Mouse (Mus musculus): ENCODE measurements at regions not wholly inside any gene's neighbourhood (a gene's known extent, or its start where the extent isn't known, plus 50 kb on each side); places are given as distances from the start of the nearest gene placed in this dataset.
"Not testable (repeated sequence)": the region's sequence is repeated elsewhere in the genome, so short reads cannot be mapped to it uniquely, and the experiment has no call there.

DNA sequence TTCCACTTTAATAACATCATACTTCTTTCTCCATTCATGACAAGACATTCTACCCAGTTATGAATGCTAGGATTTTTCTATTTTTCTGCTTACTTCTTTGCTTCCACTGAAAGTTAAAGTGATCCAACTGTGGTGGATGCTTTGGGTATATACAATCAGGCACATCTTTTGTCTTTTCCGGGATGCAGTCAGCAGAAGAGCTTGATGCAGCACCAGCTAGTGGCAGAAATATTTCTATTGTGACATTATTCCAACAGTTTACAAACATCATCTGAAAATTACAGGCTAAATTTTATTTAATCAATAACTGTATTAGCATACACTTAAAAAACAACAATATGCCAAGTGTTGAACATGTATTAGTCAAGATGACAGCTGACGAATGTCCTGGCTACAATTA is 336.3 kb downstream of the Tm4sf1 start:
- WGBS: 92% methylated on average over 2 of the region's 2 CpGs
- no peaks in the 10 kb centered on the region for H3K4me1 ChIP-seq
- H3K36me3 ChIP-seq: no peaks in the 10 kb centered on the region
- no peak overlapping the region for H3K9ac ChIP-seq
- no peaks in the 10 kb centered on the region for H3K9me3 ChIP-seq
- no peak for ATAC-seq (ENCODE audit: insufficient number of reproducible peaks, insufficient read depth, low FRiP score, low TSS enrichment)
- H3K4me2 ChIP-seq (replicated peaks): no peak overlapping the region
- no peaks in the 10 kb centered on the region for H3K27me3 ChIP-seq
- no peak overlapping the region for H3K4me3 ChIP-seq
- H3K27ac ChIP-seq: no peak overlapping the region

DNA sequence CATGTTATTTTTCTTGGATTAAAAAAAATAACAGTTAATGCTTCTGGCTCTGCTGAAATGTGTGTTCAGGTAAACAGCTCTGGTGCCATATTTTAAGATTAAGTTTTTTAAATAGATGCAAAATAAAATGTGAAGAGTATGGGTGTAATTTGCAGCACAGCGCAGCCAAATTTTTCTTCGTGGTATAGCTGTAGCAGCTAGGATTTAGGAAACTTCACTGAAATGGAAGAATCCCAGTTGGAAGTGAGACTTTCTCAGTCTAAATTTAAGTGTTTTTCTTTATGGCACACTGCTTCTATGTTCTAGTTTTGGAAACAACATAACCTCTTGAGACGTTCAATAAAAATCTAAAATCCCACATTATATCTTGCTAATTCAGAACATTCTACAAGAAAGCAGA is 337.6 kb downstream of the Tm4sf1 start:
- H3K9ac ChIP-seq: no peak overlapping the region
- no peaks in the 10 kb centered on the region for H3K36me3 ChIP-seq
- 91% methylated on average over 3 of the region's 3 CpGs for WGBS
- no peak for ATAC-seq (ENCODE audit: insufficient number of reproducible peaks, insufficient read depth, low FRiP score, low TSS enrichment)
- H3K9me3 ChIP-seq: no peaks in the 10 kb centered on the region
- no peaks in the 10 kb centered on the region for H3K27me3 ChIP-seq
- no peak overlapping the region for H3K4me2 ChIP-seq (replicated peaks)
- H3K4me3 ChIP-seq: no peak overlapping the region
- no peaks in the 10 kb centered on the region for H3K4me1 ChIP-seq
- no peak overlapping the region for H3K27ac ChIP-seq

DNA sequence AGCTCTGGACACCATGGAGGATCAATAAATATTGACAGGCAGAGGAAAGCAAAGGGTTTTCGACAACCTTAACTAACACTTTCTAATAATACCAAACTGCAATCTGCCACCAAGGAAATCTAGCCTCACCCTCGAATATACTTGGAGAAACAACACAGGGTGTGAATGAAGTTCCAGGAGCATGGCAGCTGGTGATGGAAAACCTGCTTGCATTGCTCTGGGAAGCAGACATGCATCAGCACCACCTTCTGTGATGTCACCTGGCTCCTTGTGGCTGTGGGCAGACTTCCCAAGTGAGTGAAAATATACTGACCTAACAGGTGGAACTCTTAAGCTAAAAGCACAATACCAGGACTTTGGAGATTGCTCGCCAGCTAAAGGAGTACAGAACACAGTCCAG is 338.5 kb downstream of the Tm4sf1 start:
- ATAC-seq (ENCODE audit: insufficient number of reproducible peaks, insufficient read depth, low FRiP score, low TSS enrichment): no peak
- no peak overlapping the region for H3K9ac ChIP-seq
- 78% methylated on average over 3 of the region's 3 CpGs for WGBS
- H3K27me3 ChIP-seq: no peaks in the 10 kb centered on the region
- no peak overlapping the region for H3K4me3 ChIP-seq
- H3K4me1 ChIP-seq: no peaks in the 10 kb centered on the region
- H3K36me3 ChIP-seq: no peaks in the 10 kb centered on the region
- H3K27ac ChIP-seq: no peak overlapping the region
- no peak overlapping the region for H3K4me2 ChIP-seq (replicated peaks)
- no peaks in the 10 kb centered on the region for H3K9me3 ChIP-seq

DNA sequence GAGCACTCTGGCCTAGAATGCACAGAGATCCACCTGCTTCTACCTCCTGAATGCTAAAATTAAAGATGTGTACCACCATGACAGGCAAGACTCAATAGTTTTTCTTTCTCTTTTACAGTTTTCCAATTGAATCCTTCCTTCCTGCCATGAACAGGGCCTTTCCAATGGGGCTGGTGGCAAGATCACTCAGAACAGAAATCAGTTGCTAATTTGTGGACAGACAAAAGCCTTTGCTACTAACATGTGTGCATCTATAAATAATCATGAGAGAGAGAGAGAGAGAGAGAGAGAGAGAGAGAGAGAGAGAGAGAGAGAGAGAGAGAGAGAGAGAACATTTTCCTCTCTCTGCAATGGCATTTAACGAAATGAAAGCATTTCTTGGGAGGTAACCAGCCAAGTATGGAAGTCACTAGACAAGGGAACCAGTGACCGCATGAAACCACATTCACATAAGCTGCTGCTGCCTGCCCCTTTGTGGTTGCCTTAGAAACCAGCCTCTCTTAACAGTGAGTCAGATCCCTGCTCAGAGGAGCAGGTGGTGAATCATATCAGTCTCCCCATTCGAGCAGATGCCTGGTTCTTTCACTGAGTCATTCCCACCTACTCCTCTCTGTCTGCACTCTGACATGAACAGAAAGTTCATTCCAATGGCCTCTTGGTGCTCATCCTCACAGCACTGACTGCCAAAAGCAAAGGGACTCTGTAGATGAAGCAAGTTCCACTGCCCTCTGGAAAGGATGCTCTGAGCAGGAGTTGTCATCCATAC is 339.4 kb downstream of the Tm4sf1 start:
- H3K4me3 ChIP-seq: no peak overlapping the region
- H3K4me2 ChIP-seq (replicated peaks): no peak overlapping the region
- no peaks in the 10 kb centered on the region for H3K9me3 ChIP-seq
- H3K27me3 ChIP-seq: no peaks in the 10 kb centered on the region
- no peak overlapping the region for H3K27ac ChIP-seq
- H3K4me1 ChIP-seq: no peaks in the 10 kb centered on the region
- no peak overlapping the region for H3K9ac ChIP-seq
- ATAC-seq (ENCODE audit: insufficient number of reproducible peaks, insufficient read depth, low FRiP score, low TSS enrichment): no peak
- no peaks in the 10 kb centered on the region for H3K36me3 ChIP-seq
- 63% methylated on average over 3 of the region's 3 CpGs for WGBS

DNA sequence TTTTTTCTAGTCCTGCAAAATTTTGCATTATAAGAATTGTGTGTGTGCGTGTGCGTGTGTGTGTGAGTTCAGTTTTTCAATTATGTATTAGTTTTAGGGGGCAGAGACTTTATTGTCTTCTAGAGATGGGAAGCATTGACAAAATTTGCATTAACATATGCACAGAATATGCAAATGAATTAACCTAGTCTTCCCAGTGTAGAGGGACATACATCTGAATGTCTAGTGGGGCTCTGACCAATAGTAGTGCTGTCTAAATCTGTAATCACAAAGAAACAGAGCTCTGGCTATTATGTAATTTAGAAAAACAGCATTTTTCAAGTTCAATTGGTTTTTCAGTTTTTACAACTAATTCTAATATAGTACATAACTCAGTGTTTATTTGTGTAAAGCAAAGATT is 344.8 kb downstream of the Tm4sf1 start:
- H3K36me3 ChIP-seq: no peaks in the 10 kb centered on the region
- H3K27me3 ChIP-seq: no peaks in the 10 kb centered on the region
- no peak for ATAC-seq (ENCODE audit: insufficient number of reproducible peaks, insufficient read depth, low FRiP score, low TSS enrichment)
- no peak overlapping the region for H3K27ac ChIP-seq
- no peak overlapping the region for H3K4me3 ChIP-seq
- no peak overlapping the region for H3K4me2 ChIP-seq (replicated peaks)
- no peaks in the 10 kb centered on the region for H3K4me1 ChIP-seq
- H3K9ac ChIP-seq: no peak overlapping the region
- H3K9me3 ChIP-seq: no peaks in the 10 kb centered on the region
- WGBS: 94% methylated on average over 2 of the region's 2 CpGs

DNA sequence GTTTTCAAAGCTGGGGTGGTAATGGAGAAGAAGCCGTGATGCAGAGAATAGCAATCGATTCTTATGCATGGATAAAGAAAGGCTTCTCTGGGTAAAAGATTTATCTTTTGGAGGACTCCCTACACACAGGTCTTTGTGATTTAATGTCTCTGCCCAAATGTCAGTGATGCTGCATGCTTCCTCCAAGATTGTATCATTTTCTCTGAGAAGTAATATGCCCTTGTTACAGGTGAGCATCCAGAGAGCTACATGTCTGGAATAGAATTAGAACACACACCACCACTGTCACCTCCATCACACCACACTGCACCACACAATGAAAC is 346.0 kb downstream of the Tm4sf1 start:
- Histone ChIP-seq H3K4me1 (no peaks in the 10 kb centered on the region), H3K9me3 (no peaks in the 10 kb centered on the region), H3K36me3 (no peaks in the 10 kb centered on the region), H3K27me3 (no peaks in the 10 kb centered on the region), H3K4me2 (replicated peaks) (no peak overlapping the region), H3K27ac (no peak overlapping the region), H3K9ac (no peak overlapping the region), H3K4me3 (no peak overlapping the region)
- no peak for ATAC-seq (ENCODE audit: insufficient number of reproducible peaks, insufficient read depth, low FRiP score, low TSS enrichment)
- 61% methylated on average over 2 of the region's 2 CpGs for WGBS

DNA sequence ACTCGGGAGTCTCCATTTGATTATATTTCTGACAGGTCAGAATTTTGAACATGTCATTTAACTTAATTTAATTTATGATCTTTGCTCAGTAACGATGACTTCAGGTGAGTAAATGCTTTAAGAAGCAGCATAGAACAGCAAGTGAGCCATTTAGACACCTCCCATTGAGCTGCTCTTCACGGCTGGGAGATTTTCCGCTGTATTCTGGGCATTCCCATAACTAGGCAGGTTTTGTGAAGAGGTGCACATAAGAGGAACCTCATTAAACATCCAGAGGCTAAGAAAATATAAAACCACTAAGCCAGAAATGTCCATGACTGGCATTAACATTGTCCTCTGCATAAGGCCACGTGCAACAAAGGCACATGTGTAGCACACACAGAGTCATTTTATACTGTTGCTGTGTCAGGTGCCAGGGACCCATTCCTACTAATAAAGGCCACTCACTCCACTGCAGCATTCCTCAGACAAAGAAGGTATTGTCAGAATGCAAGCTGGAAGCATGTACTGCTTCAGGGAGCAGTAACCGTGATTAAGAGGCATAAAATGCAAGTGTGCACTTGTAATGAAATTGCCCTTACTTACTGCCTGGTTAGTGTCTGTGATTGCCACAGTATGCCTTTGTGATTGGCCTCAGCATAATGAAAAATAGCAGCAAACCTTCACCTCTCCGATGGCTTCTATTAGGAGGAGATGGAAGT is 346.5 kb downstream of the Tm4sf1 start:
- H3K36me3 ChIP-seq: no peaks in the 10 kb centered on the region
- H3K4me2 ChIP-seq (replicated peaks): no peak overlapping the region
- ATAC-seq (ENCODE audit: insufficient number of reproducible peaks, insufficient read depth, low FRiP score, low TSS enrichment): no peak
- H3K9me3 ChIP-seq: no peaks in the 10 kb centered on the region
- no peak overlapping the region for H3K27ac ChIP-seq
- WGBS: 53% methylated on average over 7 of the region's 7 CpGs
- no peaks in the 10 kb centered on the region for H3K27me3 ChIP-seq
- H3K4me3 ChIP-seq: no peak overlapping the region
- no peak overlapping the region for H3K9ac ChIP-seq
- no peaks in the 10 kb centered on the region for H3K4me1 ChIP-seq

DNA sequence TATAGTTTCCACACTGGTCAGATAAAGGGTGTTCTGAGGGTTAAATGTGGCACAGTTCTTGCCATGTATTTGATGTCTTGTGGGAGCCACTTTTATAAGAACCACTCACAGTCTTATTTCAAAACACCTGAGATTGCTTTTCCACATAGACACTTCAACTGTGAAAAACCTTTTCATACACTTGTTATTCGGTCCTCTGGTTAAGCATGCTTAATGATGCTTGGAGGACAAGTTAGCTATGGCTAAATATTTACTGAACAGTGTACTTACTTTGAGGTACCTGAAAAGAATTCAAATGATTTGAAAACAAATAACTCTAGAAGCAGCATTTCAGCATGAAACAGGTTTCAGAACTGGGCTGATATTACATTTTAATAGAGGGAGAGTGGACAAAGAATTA is 359.2 kb downstream of the Tm4sf1 start:
- not testable (repeated sequence) for H3K27ac ChIP-seq; H3K9ac ChIP-seq; H3K27me3 ChIP-seq; H3K4me3 ChIP-seq; H3K9me3 ChIP-seq; H3K36me3 ChIP-seq; H3K4me2 ChIP-seq (replicated peaks); H3K4me1 ChIP-seq; ATAC-seq (ENCODE audit: insufficient number of reproducible peaks, insufficient read depth, low FRiP score, low TSS enrichment)
- no CpG with 5 or more reads among the region's 1 CpGs for WGBS

DNA sequence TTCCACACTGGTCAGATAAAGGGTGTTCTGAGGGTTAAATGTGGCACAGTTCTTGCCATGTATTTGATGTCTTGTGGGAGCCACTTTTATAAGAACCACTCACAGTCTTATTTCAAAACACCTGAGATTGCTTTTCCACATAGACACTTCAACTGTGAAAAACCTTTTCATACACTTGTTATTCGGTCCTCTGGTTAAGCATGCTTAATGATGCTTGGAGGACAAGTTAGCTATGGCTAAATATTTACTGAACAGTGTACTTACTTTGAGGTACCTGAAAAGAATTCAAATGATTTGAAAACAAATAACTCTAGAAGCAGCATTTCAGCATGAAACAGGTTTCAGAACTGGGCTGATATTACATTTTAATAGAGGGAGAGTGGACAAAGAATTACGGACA is 372.8 kb downstream of the Tm4sf1 start:
- H3K9me3 ChIP-seq: not testable (repeated sequence)
- WGBS: 100% methylated on average over 1 of the region's 2 CpGs

DNA sequence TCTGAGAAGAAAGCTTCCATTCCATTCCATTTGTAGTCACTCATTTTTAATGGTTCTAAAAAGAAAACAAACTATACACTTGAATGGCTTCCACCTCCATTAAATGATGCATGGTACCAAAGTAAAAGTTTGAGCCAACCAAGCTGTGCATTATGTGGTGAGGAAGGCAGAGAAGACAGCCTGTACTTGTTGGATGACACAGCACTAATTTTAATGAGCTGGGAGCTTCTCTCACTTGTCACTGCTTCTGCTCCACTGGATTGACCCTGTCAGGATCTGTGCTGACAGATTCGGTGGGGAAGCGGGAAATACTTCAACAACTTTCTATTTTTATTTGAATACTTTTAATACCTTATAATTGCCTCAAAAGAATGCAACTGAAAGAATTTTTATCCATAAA is 403.3 kb downstream of the Tm4sf1 start:
- Histone ChIP-seq H3K4me1 (no peaks in the 10 kb centered on the region), H3K4me2 (replicated peaks) (no peak overlapping the region), H3K9me3 (no peaks in the 10 kb centered on the region), H3K9ac (no peak overlapping the region), H3K27ac (no peak overlapping the region), H3K27me3 (no peaks in the 10 kb centered on the region), H3K36me3 (no peaks in the 10 kb centered on the region), H3K4me3 (no peak overlapping the region)
- 84% methylated on average over 2 of the region's 2 CpGs for WGBS
- ATAC-seq (ENCODE audit: insufficient number of reproducible peaks, insufficient read depth, low FRiP score, low TSS enrichment): no peak

More for the DNA sequence above, 372.8 kb downstream of the Tm4sf1 start:
- ATAC-seq (ENCODE audit: insufficient number of reproducible peaks, insufficient read depth, low FRiP score, low TSS enrichment); H3K27me3 ChIP-seq; H3K4me2 ChIP-seq (replicated peaks); H3K27ac ChIP-seq; H3K9ac ChIP-seq; H3K4me3 ChIP-seq; H3K4me1 ChIP-seq; H3K36me3 ChIP-seq: not testable (repeated sequence)

DNA sequence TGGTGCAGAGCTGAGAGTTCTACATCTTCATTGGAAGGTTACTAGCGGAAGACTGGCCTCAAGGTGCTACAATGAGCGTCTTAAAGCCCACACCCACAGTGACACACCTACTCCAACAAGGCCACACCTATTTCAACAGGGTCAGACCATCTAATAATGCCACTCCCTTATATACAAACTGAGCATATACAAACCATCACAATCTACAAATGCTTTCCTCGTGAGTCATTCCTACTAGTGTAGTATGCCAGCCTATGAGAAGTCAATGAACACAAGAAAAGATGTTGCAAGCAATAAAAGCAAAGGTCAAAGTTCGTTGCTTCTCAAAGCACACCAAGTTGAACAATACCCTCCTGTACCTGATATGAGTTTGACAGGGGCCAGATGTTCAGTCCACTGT is 424.7 kb downstream of the Tm4sf1 start:
- no peaks in the 10 kb centered on the region for H3K36me3 ChIP-seq
- no peak for ATAC-seq (ENCODE audit: insufficient number of reproducible peaks, insufficient read depth, low FRiP score, low TSS enrichment)
- no peak overlapping the region for H3K9ac ChIP-seq
- H3K27me3 ChIP-seq: no peaks in the 10 kb centered on the region
- H3K4me2 ChIP-seq (replicated peaks): no peak overlapping the region
- H3K4me1 ChIP-seq: no peaks in the 10 kb centered on the region
- H3K27ac ChIP-seq: no peak overlapping the region
- 90% methylated on average over 4 of the region's 4 CpGs for WGBS
- H3K9me3 ChIP-seq: no peaks in the 10 kb centered on the region
- H3K4me3 ChIP-seq: no peak overlapping the region

DNA sequence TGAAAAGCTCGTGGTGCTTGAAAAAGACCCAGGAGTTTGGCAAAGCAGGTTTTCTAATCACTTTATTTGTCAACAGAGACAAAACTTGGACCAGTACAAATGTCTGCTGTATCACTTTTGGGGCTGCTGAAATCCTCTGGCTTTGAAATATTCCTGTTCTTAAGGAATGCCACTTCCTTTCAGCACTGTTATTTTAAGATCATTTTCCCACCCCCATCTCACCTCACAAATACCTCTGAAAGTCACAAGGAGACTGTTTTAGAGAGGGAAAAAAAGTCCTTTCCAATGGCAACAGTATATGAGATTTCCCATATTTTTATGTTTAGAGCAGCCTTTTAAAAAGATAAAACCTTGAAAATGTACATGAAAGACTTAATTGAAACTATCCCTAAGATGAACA is 438.2 kb downstream of the Tm4sf1 start:
- Histone ChIP-seq H3K27ac (no peak overlapping the region), H3K4me2 (replicated peaks) (no peak overlapping the region), H3K27me3 (no peaks in the 10 kb centered on the region), H3K9ac (no peak overlapping the region), H3K4me3 (no peak overlapping the region), H3K9me3 (no peaks in the 10 kb centered on the region), H3K36me3 (no peaks in the 10 kb centered on the region), H3K4me1 (no peaks in the 10 kb centered on the region)
- no peak for ATAC-seq (ENCODE audit: insufficient number of reproducible peaks, insufficient read depth, low FRiP score, low TSS enrichment)
- 64% methylated on average over 1 of the region's 1 CpGs for WGBS

Measured in embryonic facial prominence, embryonic 12.5 days (tissue).